Mouse (Mus musculus) gastrocnemius, postnatal 36 days (tissue): ENCODE measurements around the gene Arhgap17. TPM values are rescaled to one million over a fixed set of nuclear protein-coding genes. Genes with fewer than 3 reads are reported as not detected.

Source experiments
- DNase-seq, 2 experiments: peaks; one replicate each; pipeline ENCODE4 v3.0.0; 2022
- intact Hi-C: fragments of 180-260 bp; cut with DNase I; formaldehyde crosslinking; loops from one replicate; pipeline ENCODE4 v1.15.1; 2025
- total RNA-seq, 2 experiments: library from RNA; stranded (reverse); gene quantifications; 2 replicates each; pipeline ENCODE4 v1.2.3; 2021

The Arhgap17 gene
- total RNA-seq, 2 experiments from 2014 or later: 13.5 to 15.9 TPM

- intact Hi-C loops: no loop called here
Measured at GRCm38 (mm10) chr7:123346631-123347290, 23.0 kb downstream of the Arhgap17 start.

DNA sequence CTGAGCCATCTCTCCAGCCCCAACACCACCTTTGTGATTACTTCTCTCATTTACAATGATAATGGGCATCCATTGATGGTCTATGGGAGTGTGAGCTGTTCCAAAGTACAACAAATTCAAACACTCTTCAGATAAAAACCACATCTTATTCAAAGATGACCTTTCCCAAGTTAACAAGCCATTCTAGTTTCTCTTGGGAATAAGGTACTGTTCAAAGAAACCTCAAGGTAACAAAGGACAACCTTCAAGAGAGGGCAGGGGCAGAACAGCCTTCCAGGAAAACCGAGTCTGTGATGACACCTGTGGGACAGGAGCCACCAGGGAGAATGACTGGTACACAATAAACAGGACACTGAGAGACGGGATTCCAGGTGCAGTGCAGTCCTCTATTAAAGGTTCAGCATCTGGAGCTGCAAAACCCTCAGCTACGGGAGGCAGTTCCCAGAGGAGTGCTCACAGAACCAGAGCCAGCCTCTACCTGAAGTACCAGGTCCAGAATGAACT is 24.6 kb downstream of the Arhgap17 start:
- intact Hi-C loops: no loop called here
- no peak for DNase-seq

More at GRCm38 (mm10) chr7:123346631-123347290, 23.0 kb downstream of the Arhgap17 start:
- no peak for DNase-seq

- DNase-seq: no peak
- intact Hi-C loops: no loop called here
Measured at GRCm38 (mm10) chr7:123344079-123344780, 25.5 kb downstream of the Arhgap17 start.

GRCm38 (mm10) chr7:123341896-123342295 is 27.8 kb downstream of the Arhgap17 start:
- peak in 1 of 2 experiments; percentile 25 for DNase-seq
- intact Hi-C loops: no loop called here

DNA sequence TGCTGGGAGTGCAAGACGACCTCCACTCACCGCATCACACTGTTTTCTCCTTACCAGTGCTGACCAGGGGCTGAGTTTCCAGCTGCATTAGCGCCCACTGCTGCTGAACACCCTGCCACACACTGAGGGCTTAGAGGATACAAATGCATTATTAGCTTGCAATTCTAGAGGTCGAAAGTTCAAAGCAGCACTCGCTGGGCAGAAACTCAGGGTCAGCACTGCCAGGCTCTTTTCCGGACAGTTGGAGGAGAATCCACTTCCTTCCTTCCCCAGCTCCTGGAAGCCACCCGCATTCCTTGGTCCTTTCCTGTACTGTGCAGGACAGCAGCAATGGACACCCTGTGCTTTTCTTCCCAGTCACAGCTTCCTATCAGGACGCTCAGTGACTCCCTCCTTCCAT is 31.4 kb downstream of the Arhgap17 start:
- DNase-seq: peak in 1 of 2 experiments; percentile 6
- intact Hi-C loops: no loop called here

DNA sequence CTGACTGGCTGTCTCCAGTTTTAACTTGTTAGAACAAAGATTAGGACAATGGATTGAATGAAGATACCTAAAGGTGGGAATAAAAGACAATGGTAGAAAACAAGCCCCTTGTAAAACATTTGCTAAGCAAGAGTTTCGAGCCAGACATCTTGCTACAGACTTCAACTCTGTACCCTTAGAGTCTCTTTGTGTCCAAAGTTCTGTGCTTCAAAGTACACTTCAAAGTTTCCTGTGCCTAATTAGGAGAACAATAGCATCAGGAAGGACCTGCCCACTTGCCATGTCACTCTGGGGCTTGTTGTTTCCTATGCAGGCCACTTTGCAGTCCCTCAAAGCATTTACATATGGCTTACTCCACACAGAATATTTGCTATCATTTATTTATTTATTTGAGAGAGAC is 33.4 kb downstream of the Arhgap17 start:
- DNase-seq: peak in 1 of 2 experiments; percentile 8
- intact Hi-C loops: no loop called here

DNA sequence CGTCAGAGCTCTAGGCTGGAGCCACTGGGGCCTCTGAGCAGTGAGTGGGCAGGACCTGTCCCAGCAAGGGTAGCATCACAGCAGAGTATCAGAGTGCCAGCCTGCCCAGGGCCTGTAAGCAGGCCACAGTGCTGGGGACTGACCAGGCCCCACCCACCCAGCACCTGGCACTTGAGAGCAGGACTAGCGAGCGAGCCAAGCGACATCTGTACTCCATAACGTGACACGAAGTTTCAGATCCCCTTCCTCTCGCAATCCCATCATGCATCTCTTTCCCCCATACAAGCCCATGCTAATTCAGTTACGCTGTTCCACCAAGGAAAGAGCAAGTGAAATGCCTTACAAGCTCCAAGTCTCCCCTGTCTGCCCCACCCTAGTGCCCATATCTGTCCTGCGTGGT is 39.2 kb downstream of the Arhgap17 start:
- intact Hi-C loops: loop anchor here (5.0 kb wide), 1 partner anchor 37 kb away; the partner anchor contains the start of genes Arhgap17 and Lcmt1
- DNase-seq: no peak

DNA sequence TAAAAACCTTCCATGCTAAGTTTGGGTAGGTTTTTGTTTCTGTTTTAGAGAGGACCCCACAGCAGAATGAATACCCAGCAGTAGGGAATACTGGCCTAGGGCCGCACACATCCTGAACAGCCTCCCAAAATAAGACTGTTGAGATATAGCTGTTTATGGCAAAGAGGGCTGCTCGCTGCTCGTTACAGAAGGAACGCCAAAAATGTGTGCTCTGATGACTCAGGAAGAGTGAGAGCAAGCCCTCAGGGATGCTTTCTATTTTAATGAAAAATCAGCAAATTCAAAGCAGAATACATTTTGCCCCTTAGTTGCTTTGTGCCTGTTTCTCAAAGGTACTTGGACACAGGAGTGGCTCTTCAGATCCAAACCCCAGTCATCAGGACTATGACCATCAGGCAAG is 41.8 kb downstream of the Arhgap17 start:
- intact Hi-C loops: loop anchor here (10.0 kb wide), 1 partner anchor 137 kb away; the partner anchor contains the start of gene Aqp8
- no peak for DNase-seq

DNA sequence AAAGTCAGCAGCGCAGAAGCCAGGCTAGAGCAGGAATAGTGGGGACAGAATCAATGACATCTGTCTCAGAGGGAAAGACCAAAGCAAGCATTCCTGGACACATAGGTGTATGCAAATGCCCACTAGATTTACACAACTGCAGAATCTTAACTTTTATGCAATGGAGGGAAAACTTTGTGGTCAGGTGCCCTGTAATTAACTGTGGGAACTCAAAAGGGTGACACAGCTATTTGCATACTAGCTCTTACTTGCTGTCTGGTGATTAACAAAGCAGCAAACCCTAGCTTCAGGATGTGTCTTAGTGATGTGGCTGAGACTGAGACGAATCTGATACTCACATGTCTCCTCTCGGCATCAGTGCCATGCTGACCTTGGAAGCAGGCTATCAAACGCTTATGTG is 42.8 kb downstream of the Arhgap17 start:
- DNase-seq: no peak
- intact Hi-C loops: loop anchor here (10.0 kb wide), 1 partner anchor 138 kb away; the partner anchor contains the start of gene Aqp8

DNA sequence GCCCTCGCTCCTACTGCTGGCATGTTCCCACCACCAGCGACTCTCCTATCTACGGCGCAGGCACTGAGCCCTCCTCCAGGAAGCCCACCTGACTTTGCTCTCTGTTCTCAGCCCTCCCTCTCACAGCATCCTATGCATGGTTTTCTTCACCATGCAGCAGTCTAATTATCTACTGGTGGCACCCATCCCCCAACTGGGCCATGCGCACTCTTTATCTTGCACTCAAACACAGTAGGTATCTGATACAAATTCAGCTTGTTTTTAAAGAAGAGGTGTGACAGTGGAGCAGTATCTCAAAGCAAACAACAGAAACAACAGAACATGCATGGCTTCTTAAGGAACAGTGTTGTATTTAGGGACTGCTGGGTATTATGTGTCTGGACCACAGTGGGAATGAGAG is 43.7 kb downstream of the Arhgap17 start:
- DNase-seq: no peak
- intact Hi-C loops: loop anchor here (10.0 kb wide), 1 partner anchor 139 kb away; the partner anchor contains the start of gene Aqp8

DNA sequence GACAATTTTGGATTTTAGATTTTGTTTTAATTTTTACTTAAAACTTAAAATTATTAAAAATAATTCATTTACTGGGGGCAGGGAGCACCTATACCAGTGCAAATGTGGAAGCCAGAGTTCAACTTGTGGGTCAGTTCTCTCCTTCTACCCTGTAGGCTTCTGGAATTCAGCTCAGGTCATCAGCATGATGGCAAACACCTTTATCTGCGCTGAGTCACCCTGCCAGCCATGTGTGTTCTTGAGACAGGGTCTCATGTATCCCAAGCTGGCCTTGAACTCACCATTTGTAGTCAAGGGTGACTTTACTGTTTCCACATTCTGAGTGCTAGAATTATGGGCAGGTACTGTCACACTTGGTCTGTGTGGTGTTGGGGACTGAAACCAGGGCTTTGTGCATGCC is 45.6 kb downstream of the Arhgap17 start:
- intact Hi-C loops: loop anchor here (10.0 kb wide), 1 partner anchor 141 kb away; the partner anchor contains the start of gene Aqp8
- DNase-seq: no peak

- intact Hi-C loops: loop anchor here (10.0 kb wide), 1 partner anchor 141 kb away; the partner anchor contains the start of gene Aqp8
- no peak for DNase-seq
Measured at GRCm38 (mm10) chr7:123323388-123323787, 46.3 kb downstream of the Arhgap17 start.

- intact Hi-C loops: loop anchor here (10.0 kb wide), 1 partner anchor 142 kb away; the partner anchor contains the start of gene Aqp8
- no peak for DNase-seq
Measured at GRCm38 (mm10) chr7:123322452-123323121, 47.1 kb downstream of the Arhgap17 start.

DNA sequence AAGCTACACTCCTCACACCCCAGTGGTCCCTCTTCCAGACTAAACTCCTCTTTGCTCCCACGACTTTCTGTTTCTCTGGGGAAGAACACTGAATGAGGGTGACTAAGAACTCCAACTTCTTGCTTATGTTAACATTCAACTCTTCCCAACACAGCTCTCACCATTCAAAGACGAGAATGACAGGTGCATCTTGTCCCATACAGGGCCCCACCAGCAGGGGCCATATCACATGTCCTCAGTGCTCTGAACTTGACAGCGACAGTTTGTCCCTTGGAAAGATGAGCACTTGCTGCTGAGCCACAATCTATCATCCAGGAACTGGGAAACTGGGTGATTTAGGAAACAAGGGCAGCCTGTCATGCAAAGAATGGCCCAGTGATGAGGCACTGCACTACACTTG is 57.0 kb downstream of the Arhgap17 start:
- intact Hi-C loops: no loop called here

GRCm38 (mm10) chr7:123311836-123312235 is 57.9 kb downstream of the Arhgap17 start:
- intact Hi-C loops: no loop called here
- DNase-seq: no peak

More for the DNA sequence above, 57.0 kb downstream of the Arhgap17 start:
- DNase-seq: no peak

DNA sequence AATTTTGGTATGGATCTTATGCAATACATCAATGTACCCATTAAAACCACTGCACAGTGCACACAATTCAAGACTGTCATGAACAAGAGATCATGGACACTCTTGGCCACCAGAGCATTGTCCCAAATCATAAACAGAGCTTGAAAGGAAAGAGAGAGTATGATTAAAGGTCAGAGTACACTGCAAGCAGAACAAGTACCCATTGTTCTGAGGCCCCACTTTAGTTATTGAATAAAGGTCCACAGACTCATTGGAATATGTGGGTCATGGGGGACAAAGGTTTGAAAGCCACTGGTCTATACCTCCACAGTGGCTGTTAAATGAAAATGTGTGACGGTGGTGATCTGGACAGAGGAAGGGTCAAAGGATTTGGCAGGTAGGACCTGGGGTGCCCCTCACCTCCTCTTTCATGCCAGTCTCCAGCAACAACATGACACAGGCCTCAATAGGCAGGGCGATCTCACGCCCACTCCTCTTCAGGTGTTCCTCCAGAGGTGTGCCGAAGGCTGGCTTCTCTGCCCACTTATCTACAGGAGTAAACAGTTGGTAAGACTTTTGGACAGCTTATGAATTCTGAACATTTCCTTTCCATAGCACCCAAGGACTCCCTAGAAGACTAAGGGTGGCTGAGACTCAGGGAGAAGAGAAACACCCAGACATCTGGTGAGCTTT is 61.7 kb downstream of the Arhgap17 start:
- no peak for DNase-seq
- intact Hi-C loops: no loop called here

GRCm38 (mm10) chr7:123307236-123307635 is 62.5 kb downstream of the Arhgap17 start:
- DNase-seq: no peak
- intact Hi-C loops: no loop called here

GRCm38 (mm10) chr7:123305397-123305796 is 64.3 kb downstream of the Arhgap17 start:
- DNase-seq: no peak
- intact Hi-C loops: no loop called here

GRCm38 (mm10) chr7:123300258-123300657 is 69.5 kb downstream of the Arhgap17 start:
- intact Hi-C loops: no loop called here
- no peak for DNase-seq

DNA sequence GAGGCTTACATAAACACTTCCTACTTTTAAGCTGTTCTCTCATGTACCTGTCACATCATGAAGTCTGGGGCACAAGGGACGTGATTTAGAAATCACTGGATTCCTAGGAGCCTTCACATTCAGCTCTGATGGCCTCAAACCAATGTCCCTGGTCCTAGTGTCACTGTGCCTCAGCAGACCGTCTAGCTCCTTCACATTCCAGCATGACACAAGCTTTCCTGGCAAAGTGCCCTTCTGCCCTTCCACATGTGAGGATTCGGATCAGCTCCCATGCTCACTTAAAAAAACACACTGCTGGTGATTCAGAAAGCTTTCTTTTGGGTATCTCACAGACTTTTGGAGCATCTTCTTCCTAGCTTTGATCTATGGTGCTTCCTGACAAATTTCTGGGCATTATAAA is 71.5 kb downstream of the Arhgap17 start:
- intact Hi-C loops: no loop called here
- DNase-seq: no peak
